Mouse (Mus musculus) kidney, postnatal 0 days (tissue): ENCODE data around the gene Actr10. TPM values are rescaled to one million over a fixed set of nuclear protein-coding genes. Genes with fewer than 3 reads are reported as not detected.

Experiments
- ATAC-seq: fragments of 200-750 bp; cut with Nextera tagmentation; replicated peaks from 2 replicates; pipeline ENCODE4 v1.8.0; 2017; ENCODE audit warnings: low read depth, moderate number of reproducible peaks, moderate TSS enrichment, moderate library complexity; ENCODE audit not compliant: low FRiP score
- DNase-seq: peaks from one replicate; pipeline ENCODE4 v3.0.0-alpha.2; 2016; ENCODE audit warnings: low spot score
- H3K27ac ChIP-seq: fragments of 300-500 bp; sonication (generic); 2 replicates; pipeline ENCODE4 v1.5.1; 2014; ENCODE audit warnings: mild to moderate bottlenecking
- H3K27me3 ChIP-seq: fragments of 300-500 bp; sonication (generic); 2 replicates; pipeline ENCODE4 v1.6.1; 2014; ENCODE audit warnings: low read length, mixed read lengths; ENCODE audit not compliant: insufficient read depth
- H3K36me3 ChIP-seq: fragments of 300-500 bp; sonication (generic); 2 replicates; pipeline ENCODE4 v1.6.1; 2014; ENCODE audit warnings: low read length, mixed read lengths; ENCODE audit not compliant: insufficient read depth
- H3K4me1 ChIP-seq: fragments of 300-500 bp; sonication (generic); replicated peaks from 2 replicates; pipeline ENCODE4 v1.6.1; 2014; ENCODE audit warnings: antibody characterized with exemption, low read length, mixed read lengths; ENCODE audit not compliant: insufficient read depth
- H3K4me2 ChIP-seq: fragments of 300-500 bp; sonication (generic); 2 replicates; pipeline ENCODE4 v1.6.1; 2014; ENCODE audit warnings: mild to moderate bottlenecking, low read length, moderate library complexity, mixed read lengths
- H3K4me3 ChIP-seq: fragments of 300-500 bp; sonication (generic); replicated peaks from 2 replicates; pipeline ENCODE4 v1.5.1; 2014; ENCODE audit warnings: low read depth, low read length
- H3K9ac ChIP-seq: fragments of 300-500 bp; sonication (generic); 2 replicates; pipeline ENCODE4 v1.6.1; 2014; ENCODE audit warnings: low read depth, low read length
- H3K9me3 ChIP-seq: fragments of 300-500 bp; sonication (generic); replicated peaks from 2 replicates; pipeline ENCODE4 v1.6.1; 2016; ENCODE audit warnings: low read length, inconsistent platforms, mixed read lengths
- CTCF ChIP-seq: IDR thresholded peaks from 2 replicates; pipeline ENCODE4 v1.5.1; 2016; ENCODE audit warnings: antibody characterized with exemption, low read depth, mild to moderate bottlenecking, moderate library complexity
- WGBS: fragments of 180-500 bp; shearing (Covaris S2); extraction: QIAGEN DNeasy Blood & Tissue Kit; methylation state at CpG from one replicate; pipeline ENCODE4 v1.1.7; 2014; 5-methylcytosine and 5-hydroxymethylcytosine counted together
- polyA plus RNA-seq: library from polyadenylated mRNA; unstranded; fragments of >200 nt; fragmentation: Nextera tagmentation; extraction: Ambion mirVana; gene quantifications from 2 replicates; pipeline ENCODE4 v1.2.1, GENCODE M21; 2015

The Actr10 gene
- polyA plus RNA-seq, 1 experiment from 2014 or later: 269 TPM

GRCm38 (mm10) chr12:70997225-70997624 is 59.6 kb downstream of the Actr10 start:
- DNase-seq (no peak), ATAC-seq (no peak)
- Histone ChIP-seq H3K27me3 (no peaks in the 10 kb centered on the region), H3K9me3 (no peaks in the 10 kb centered on the region), H3K36me3 (0 out of 2 replicates have a peak, but pooled peaks cover 18% of the 10 kb centered on the region), H3K4me2 (no peak overlapping the region), H3K4me1 (no peaks in the 10 kb centered on the region), H3K4me3 (no peak overlapping the region), H3K27ac (no peak overlapping the region), H3K9ac (no peak overlapping the region)
- WGBS: 90% methylated on average over 5 of the region's 5 CpGs
- peak; percentile 24; the same call in 1 of the 2 replicates for TF ChIP-seq CTCF

- no peaks in the 10 kb centered on the region for H3K4me1 ChIP-seq
- H3K4me3 ChIP-seq: no peak overlapping the region
- TF ChIP-seq CTCF: no peak
- H3K27ac ChIP-seq: peak overlapping the region; percentile 51
- H3K9me3 ChIP-seq: no peaks in the 10 kb centered on the region
- H3K9ac ChIP-seq: no peak overlapping the region
- WGBS: 36% methylated on average over 5 of the region's 5 CpGs
- H3K36me3 ChIP-seq: peaks cover 18% of the 10 kb centered on the region; the same call in 1 of the 2 replicates
- peak; percentile 86 for DNase-seq
- H3K4me2 ChIP-seq: peak overlapping the region; percentile 21; the same call in 1 of the 2 replicates
- ATAC-seq: no peak
- H3K27me3 ChIP-seq: no peaks in the 10 kb centered on the region
Observed at GRCm38 (mm10) chr12:70999423-70999903, 61.8 kb downstream of the Actr10 start.

- no peak overlapping the region for H3K4me2 ChIP-seq
- TF ChIP-seq CTCF: no peak
- WGBS: 74% methylated on average over 1 of the region's 1 CpGs
- no peaks in the 10 kb centered on the region for H3K4me1 ChIP-seq
- no peak for ATAC-seq
- DNase-seq: no peak
- no peak overlapping the region for H3K4me3 ChIP-seq
- H3K9me3 ChIP-seq: no peaks in the 10 kb centered on the region
- H3K9ac ChIP-seq: no peak overlapping the region
- no peaks in the 10 kb centered on the region for H3K27me3 ChIP-seq
- H3K36me3 ChIP-seq: peaks cover 19% of the 10 kb centered on the region; the same call in 1 of the 2 replicates
- no peak overlapping the region for H3K27ac ChIP-seq
Observed at GRCm38 (mm10) chr12:71000344-71000743, 62.7 kb downstream of the Actr10 start.

- Histone ChIP-seq H3K4me2 (no peak overlapping the region), H3K9me3 (no peaks in the 10 kb centered on the region), H3K27me3 (no peaks in the 10 kb centered on the region), H3K4me3 (no peak overlapping the region), H3K36me3 (peaks cover 18% of the 10 kb centered on the region; the same call in 1 of the 2 replicates), H3K9ac (no peak overlapping the region), H3K4me1 (no peaks in the 10 kb centered on the region), H3K27ac (peak overlapping the region; percentile 31)
- WGBS: 72% methylated on average over 6 of the region's 6 CpGs
- DNase-seq (peak; percentile 14), ATAC-seq (no peak)
- no peak for TF ChIP-seq CTCF
Observed at GRCm38 (mm10) chr12:71001456-71001855, 63.8 kb downstream of the Actr10 start.

- Histone ChIP-seq H3K4me3 (no peak overlapping the region), H3K27me3 (no peaks in the 10 kb centered on the region), H3K36me3 (peaks cover 26% of the 10 kb centered on the region; the same call in 1 of the 2 replicates), H3K9me3 (no peaks in the 10 kb centered on the region), H3K9ac (no peak overlapping the region), H3K27ac (no peak overlapping the region), H3K4me2 (no peak overlapping the region), H3K4me1 (no peaks in the 10 kb centered on the region)
- 87% methylated on average over 5 of the region's 6 CpGs for WGBS
- no peak for TF ChIP-seq CTCF
- no peak for ATAC-seq
- no peak for DNase-seq
Observed at GRCm38 (mm10) chr12:71003760-71004426, 66.2 kb downstream of the Actr10 start.

- TF ChIP-seq CTCF: no peak
- 94% methylated on average over 6 of the region's 6 CpGs for WGBS
- H3K36me3 ChIP-seq: peaks cover 37% of the 10 kb centered on the region; the same call in 1 of the 2 replicates
Observed at GRCm38 (mm10) chr12:71006141-71006540, 68.5 kb downstream of the Actr10 start.

More at GRCm38 (mm10) chr12:71006141-71006540, 68.5 kb downstream of the Actr10 start:
- ATAC-seq (no peak), DNase-seq (no peak)
- Histone ChIP-seq H3K4me1 (no peaks in the 10 kb centered on the region), H3K9me3 (no peaks in the 10 kb centered on the region), H3K27me3 (no peaks in the 10 kb centered on the region), H3K9ac (no peak overlapping the region), H3K27ac (no peak overlapping the region), H3K4me3 (no peak overlapping the region), H3K4me2 (no peak overlapping the region)
